Mouse (Mus musculus) A20 (cell line): ENCODE data around the gene P2rx2.

Experiments
- DNase-seq: peaks from one replicate; pipeline ENCODE4 v3.0.0-alpha.2; 2011; ENCODE audit warnings: low read depth, low spot score

P2rx2 gene

DNA sequence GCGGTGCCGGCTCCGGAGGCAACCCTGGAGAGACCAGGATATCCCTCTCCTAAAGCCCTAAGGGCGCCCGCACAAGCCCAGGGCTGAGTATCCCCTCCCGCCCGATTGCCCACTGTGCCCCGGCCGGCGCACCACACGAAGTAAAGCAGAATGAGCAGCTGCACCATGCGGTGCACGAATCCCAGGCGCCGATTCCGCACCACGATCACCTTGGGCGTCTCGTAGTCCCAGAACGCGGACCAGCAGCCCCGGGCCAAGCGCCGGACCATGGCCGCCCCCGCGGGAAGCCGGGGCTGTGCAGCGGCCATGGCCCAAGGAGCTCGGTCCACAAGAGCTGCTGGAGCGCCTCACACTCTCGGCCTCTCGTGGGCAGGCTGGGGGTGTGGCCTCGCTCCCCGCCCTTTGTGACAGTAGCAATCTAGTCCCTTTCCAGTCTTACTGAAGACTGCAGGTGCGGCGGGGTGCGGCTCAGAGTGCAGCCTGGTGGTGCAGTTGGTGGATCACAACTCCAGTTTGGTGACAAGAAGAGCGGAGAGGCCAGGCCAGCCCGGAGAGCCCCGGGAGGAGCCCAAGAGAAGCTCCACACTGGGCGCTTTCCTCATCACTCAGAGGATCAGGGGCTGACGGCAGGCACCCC, at the start of gene P2rx2:
Gene P2rx2, minus strand, starts transcription at position 565 of the 637 bp plus-strand sequence.
- DNase-seq: no peak

- no peak for DNase-seq
Measured at GRCm38 (mm10) chr5:110392727-110393126, 49.7 kb upstream of the P2rx2 start.

DNA sequence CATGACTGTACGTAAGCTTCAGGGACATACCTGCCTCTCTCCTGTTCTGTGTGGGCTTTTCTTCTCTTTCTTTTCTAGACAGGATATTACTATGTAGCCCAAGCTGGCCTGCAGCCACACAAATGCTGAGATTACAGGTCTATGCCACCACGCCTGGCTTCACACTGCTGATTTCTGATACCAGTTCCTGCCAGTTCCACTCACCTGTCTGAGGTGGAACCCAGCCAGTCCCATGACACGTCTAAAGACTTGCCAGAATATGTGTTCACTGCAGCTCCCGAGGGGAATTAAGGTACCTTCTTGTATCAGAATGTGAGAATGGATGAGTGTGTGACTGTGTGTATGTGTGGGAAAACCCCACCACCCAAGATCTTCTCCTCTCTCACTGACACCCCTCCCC, 47.6 kb upstream of the P2rx2 start:
- no peak for DNase-seq

- DNase-seq: no peak
Measured at GRCm38 (mm10) chr5:110387332-110387731, 44.3 kb upstream of the P2rx2 start.

DNA sequence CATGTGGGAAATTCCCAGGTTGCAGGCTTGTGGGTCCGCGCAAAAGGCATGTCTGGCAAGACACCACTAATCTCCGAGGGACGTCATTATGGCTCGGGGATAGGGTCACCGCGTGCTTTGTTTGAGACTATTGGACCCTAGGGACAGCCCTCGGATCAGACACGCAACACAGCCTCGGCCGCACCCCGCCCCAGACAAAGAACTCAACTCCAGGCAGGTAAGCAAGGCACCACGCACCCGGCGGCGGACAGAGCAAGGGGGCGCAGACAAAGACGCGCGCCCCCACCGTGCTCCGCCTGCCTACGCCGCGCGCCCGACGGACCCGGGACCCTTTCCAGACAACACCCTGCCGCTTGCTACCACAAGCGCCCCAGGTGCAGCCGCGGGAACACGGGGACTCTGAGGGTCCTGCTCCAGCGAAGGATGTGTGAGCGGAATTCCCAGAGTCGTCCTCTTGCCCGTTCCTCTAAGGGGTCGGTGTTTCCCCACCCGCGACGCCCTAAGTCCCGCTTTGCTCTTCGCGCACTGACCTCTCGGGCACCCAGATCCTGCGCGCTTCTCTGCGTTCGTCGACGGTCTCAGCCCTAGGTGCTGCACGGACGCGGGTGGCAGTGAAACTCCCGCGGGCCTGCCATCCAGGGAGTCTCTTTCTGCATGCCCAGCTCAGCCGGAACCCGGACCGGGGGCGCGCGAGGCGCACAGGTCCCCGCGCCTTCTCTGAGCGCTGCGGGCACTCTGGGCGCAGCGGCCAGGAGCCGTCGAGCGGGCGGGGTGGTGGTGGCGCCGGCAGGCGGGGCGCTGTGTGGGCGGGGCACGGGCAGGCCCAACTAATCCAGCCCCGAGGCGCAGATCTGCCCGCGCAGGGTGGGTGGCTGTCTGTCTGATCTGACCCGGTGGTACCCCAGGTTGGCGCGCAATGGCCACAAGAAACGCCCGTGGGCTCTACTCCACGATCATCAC, 43.6 kb upstream of the P2rx2 start:
- DNase-seq: no peak

GRCm38 (mm10) chr5:110385263-110385662, 42.3 kb upstream of the P2rx2 start:
- peak; percentile 14 for DNase-seq

- DNase-seq: no peak
Measured at GRCm38 (mm10) chr5:110384491-110384890, 41.5 kb upstream of the P2rx2 start.

GRCm38 (mm10) chr5:110379823-110380222, 36.8 kb upstream of the P2rx2 start:
- DNase-seq: no peak

DNA sequence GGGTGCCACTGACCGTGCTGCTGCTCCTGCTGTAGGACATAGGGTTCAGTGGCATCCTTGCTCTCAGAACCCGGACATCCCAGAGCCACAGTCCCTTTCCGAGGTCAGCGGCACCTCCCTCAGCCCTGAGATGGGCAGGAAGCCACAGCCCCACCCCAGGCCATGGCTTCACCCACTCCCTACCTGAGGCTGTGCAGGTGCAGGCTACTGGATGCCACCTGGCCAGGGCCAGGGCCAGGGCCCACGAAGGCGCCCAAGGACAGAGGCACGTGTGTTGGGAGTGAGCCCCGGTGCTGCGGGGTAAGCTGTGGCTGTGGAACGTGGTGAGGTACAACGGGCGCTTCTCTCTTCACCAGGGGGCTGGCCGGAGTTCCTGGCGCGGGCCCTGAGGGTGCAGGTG, 36.1 kb upstream of the P2rx2 start:
- DNase-seq: no peak

DNA sequence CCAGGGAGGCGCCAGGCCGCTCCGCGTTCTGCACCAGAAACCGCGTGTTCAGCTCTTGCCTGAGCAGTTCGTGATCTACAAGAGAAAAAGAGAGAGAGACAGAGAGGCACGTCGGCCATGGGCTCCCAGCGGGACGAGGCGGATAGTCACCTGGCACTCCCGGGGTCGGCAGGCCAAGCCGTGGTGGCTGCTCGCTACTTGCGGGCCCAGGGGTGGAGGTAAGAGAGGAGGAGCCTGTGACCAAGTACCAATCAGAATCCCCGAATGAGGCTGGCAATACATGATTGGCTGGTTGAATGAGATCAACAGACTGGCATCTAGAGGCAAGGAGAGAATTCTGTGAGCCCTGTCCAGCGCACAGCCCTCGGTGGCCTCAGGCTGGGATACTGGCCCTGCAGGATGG, 35.2 kb upstream of the P2rx2 start:
- no peak for DNase-seq

- peak; percentile 71 for DNase-seq
Measured at GRCm38 (mm10) chr5:110376802-110377433, 33.9 kb upstream of the P2rx2 start.

- no peak for DNase-seq
Measured at GRCm38 (mm10) chr5:110363822-110364545, 21.0 kb upstream of the P2rx2 start.

- DNase-seq: no peak
Measured at GRCm38 (mm10) chr5:110363179-110363821, 20.3 kb upstream of the P2rx2 start.

GRCm38 (mm10) chr5:110362813-110363178, 19.8 kb upstream of the P2rx2 start:
- DNase-seq: no peak

DNA sequence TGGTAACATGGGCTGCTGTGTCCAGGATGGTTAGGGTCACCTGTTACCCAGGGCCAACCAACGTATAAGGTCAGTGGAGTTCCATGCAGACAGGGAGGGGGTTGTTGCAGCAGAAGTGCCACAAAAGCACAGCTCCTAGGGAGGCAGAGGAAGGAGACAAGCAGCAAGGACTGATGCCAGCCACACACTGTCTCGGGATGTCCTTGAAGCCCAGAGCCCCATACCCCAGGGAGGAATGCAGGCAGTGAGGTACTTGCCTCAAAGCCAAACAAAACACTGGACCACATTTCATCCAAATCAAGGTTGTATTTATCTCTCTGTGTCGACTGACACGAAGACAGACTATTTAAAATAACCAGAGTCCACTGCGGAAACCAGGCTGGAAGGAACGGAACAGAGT, 18.5 kb upstream of the P2rx2 start:
- no peak for DNase-seq

GRCm38 (mm10) chr5:110357531-110358179, 14.6 kb upstream of the P2rx2 start:
- peak; percentile 78 for DNase-seq

GRCm38 (mm10) chr5:110354716-110355115, 11.7 kb upstream of the P2rx2 start:
- peak; percentile 52 for DNase-seq

DNA sequence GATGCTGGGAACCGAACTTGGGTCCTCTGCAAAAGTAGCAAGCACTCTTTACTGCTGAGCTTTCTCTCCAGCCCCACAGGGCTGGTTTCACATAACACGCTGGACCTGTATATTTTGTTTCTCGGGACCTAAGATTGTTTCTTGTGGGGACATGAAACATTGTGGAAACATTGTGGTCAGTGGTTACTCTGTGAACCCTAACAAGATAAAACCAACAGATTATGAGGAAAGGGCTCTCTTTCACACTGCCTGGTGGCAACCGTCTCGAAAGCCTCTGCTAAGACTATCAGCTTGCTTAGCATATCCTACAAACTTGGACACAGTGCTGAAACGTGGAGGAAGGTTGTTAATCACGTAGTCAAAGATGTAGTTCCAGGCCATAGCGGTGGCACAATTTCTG, 4.0 kb upstream of the P2rx2 start:
- no peak for DNase-seq

- DNase-seq: no peak
Measured at GRCm38 (mm10) chr5:110345553-110345952, 2.5 kb upstream of the P2rx2 start.

DNA sequence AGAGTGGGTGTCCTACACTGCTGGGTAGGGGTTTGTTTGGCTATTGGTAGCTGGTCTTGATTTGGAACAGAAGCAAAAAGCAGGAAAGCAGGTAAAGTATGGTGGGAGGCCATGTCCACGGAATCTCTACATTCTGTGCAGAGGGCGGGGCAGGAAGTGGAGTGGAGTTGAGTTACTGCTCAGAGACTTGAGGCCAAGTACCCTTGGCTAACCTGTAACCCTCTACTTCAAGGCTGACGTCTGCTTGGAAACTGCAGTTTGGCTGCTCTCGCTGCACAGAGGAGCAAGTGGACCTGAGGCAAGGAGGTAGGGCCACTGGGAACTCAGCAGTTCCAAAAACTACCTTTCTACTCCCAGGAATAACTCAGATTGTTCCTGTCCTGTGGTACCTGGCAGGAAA, 1.5 kb upstream of the P2rx2 start, which contains the start of gene Lrcol1:
Gene Lrcol1, plus strand, starts transcription at position 207 of the 400 bp plus-strand sequence.
- DNase-seq: no peak

GRCm38 (mm10) chr5:110338792-110339191, 4.2 kb downstream of the P2rx2 start:
- no peak for DNase-seq
